Mouse (Mus musculus) small intestine, adult 2 months (tissue): Measurements from ENCODE around the gene Lrrc4b.

Experiments
- CTCF ChIP-seq: fragments of 200-500 bp; IDR thresholded peaks from 2 replicates; pipeline ENCODE4 v1.5.1; 2012; ENCODE audit warnings: low read depth, mild to moderate bottlenecking, control low read depth, inconsistent platforms, low read length, moderate library complexity, mixed read lengths; ENCODE audit not compliant: insufficient replicate concordance, insufficient read length; ENCODE audit errors: extremely low read depth
- POLR2A ChIP-seq: fragments of 200-500 bp; IDR thresholded peaks from 2 replicates; pipeline ENCODE4 v1.6.1; 2012; ENCODE audit warnings: low read depth, mild to moderate bottlenecking, control low read depth, inconsistent platforms, low read length, moderate library complexity

GRCm38 (mm10) chr7:44446070-44446855 lies 17.4 kb downstream of the Lrrc4b start:
- TF ChIP-seq CTCF = no peak
- TF ChIP-seq POLR2A = no peak
